Mouse (Mus musculus): ENCODE measurements around the gene A4gnt. TPM values are rescaled to one million over a fixed set of nuclear protein-coding genes. Genes with fewer than 3 reads are reported as not detected.
A peak's percentile ranks its signal among the peaks of the same experiment; 100 is the strongest.

A4gnt gene
- not detected in 2 replicates for polyA plus RNA-seq (2014; fragmentation: Nextera tagmentation; extraction: Ambion mirVana)

DNA sequence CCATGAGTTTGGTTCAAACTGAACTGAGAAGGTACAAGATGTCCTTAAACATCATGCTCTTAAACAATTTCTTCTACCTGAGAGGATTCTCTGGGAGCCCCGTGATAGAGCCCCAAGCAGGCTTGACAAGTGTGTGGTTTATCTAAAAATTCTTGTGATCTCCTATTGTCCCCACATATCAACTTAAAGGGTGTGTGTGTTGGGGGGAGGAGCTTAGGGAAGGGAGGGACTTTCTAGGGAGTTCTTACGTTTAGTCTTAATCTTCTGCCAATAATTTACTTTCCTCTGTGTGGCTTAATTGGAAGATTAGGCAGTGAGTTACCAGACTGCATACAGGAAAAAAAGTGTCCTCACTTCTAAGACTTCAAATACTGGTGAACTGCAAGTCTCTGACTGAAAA lies at the start of gene A4gnt:
Gene A4gnt (plus strand): TSS at position 301 of the 400 bp plus-strand sequence.
- WGBS, result 55% methylated on average over 2 of the region's 2 CpGs
- Histone ChIP-seq H3K36me3 (replicated peaks; ENCODE audit: control insufficient read depth, insufficient read depth, low read depth, low read length) (no peaks in the 10 kb centered on the region), H3K4me3 (ENCODE audit: low read depth, low read length) (no peak within 1 kb of the TSS), H3K9me3 (replicated peaks; ENCODE audit: control insufficient read depth, low read length) (no peaks in the 10 kb centered on the region), H3K4me2 (ENCODE audit: low read depth, low read length) (no peak within 1 kb of the TSS), H3K27me3 (ENCODE audit: control insufficient read depth, insufficient read depth, low read length) (no peaks in the 10 kb centered on the region), H3K27ac (replicated peaks; ENCODE audit: low read depth, low read length) (no peak within 1 kb of the TSS), H3K4me1 (ENCODE audit: control insufficient read depth, insufficient read depth, low read length) (no peaks in the 10 kb centered on the region), H3K9ac (replicated peaks; ENCODE audit: low read length) (no peak within 1 kb of the TSS)
- ATAC-seq (replicated peaks; ENCODE audit: insufficient number of reproducible peaks, low FRiP score, low TSS enrichment, low read depth) (no peak), DNase-seq (ENCODE audit: low spot score) (no peak)

DNA sequence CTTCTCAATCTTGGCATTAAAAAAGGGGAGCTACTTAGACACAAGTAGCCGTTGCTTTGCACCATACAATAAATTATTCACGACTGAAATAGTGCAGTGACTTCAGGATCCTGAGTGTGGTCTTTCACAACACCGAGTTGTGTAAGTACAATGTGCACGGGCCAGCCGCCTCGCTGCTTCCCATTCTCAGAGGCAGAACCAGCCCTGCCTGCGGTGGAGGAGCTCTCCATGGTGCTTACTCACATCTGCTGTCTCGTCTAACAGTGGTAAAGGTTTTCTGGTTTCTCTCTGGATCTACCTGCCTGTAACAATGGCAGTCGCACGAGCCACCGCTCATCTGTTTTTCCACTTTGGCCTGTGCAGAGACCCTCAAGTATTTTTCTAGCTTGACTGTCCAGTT lies 48.6 kb upstream of the A4gnt start:
- peak; percentile 74 for DNase-seq (ENCODE audit: low spot score)
- Histone ChIP-seq H3K27me3 (ENCODE audit: control insufficient read depth, insufficient read depth, low read length) (no peaks in the 10 kb centered on the region), H3K9me3 (replicated peaks; ENCODE audit: control insufficient read depth, low read length) (no peaks in the 10 kb centered on the region), H3K4me1 (ENCODE audit: control insufficient read depth, insufficient read depth, low read length) (no peaks in the 10 kb centered on the region), H3K4me3 (ENCODE audit: low read depth, low read length) (no peak overlapping the region), H3K4me2 (ENCODE audit: low read depth, low read length) (no peak overlapping the region), H3K27ac (replicated peaks; ENCODE audit: low read depth, low read length) (no peak overlapping the region), H3K9ac (replicated peaks; ENCODE audit: low read length) (no peak overlapping the region), H3K36me3 (replicated peaks; ENCODE audit: control insufficient read depth, insufficient read depth, low read depth, low read length) (no peaks in the 10 kb centered on the region)
- WGBS, result 28% methylated on average over 11 of the region's 11 CpGs
- ATAC-seq (replicated peaks; ENCODE audit: insufficient number of reproducible peaks, low FRiP score, low TSS enrichment, low read depth), result no peak

DNA sequence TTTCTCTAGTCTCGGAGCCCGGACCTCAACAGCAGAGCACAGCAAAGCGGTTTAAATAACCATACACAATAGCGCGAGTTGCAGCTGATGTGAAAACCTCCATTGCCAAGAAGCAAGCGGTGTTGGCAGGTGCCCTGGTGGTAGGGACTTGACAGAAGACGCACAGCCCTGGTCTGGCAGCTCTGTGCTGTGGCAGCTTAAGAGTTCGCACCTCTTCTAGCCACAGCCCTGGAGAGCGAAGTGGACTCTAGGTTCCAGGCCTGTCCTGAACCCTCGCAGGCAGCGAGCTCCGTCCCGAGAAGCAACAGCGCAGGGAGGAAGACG lies 44.3 kb upstream of the A4gnt start:
- H3K9ac ChIP-seq (replicated peaks; ENCODE audit: low read length), result peak overlapping the region; percentile 97
- ATAC-seq (replicated peaks; ENCODE audit: insufficient number of reproducible peaks, low FRiP score, low TSS enrichment, low read depth) (peak; percentile 74), DNase-seq (ENCODE audit: low spot score) (peak; percentile 8)
- H3K36me3 ChIP-seq (replicated peaks; ENCODE audit: control insufficient read depth, insufficient read depth, low read depth, low read length), result no peaks in the 10 kb centered on the region
- peak overlapping the region; percentile 98 for H3K4me3 ChIP-seq (ENCODE audit: low read depth, low read length)
- no peaks in the 10 kb centered on the region for H3K27me3 ChIP-seq (ENCODE audit: control insufficient read depth, insufficient read depth, low read length)
- peak overlapping the region; percentile 91 for H3K27ac ChIP-seq (replicated peaks; ENCODE audit: low read depth, low read length)
- 1% methylated on average over 15 of the region's 15 CpGs for WGBS
- peak overlapping the region; percentile 87 for H3K4me2 ChIP-seq (ENCODE audit: low read depth, low read length)
- no peaks in the 10 kb centered on the region for H3K9me3 ChIP-seq (replicated peaks; ENCODE audit: control insufficient read depth, low read length)
- no peaks in the 10 kb centered on the region for H3K4me1 ChIP-seq (ENCODE audit: control insufficient read depth, insufficient read depth, low read length)

DNA sequence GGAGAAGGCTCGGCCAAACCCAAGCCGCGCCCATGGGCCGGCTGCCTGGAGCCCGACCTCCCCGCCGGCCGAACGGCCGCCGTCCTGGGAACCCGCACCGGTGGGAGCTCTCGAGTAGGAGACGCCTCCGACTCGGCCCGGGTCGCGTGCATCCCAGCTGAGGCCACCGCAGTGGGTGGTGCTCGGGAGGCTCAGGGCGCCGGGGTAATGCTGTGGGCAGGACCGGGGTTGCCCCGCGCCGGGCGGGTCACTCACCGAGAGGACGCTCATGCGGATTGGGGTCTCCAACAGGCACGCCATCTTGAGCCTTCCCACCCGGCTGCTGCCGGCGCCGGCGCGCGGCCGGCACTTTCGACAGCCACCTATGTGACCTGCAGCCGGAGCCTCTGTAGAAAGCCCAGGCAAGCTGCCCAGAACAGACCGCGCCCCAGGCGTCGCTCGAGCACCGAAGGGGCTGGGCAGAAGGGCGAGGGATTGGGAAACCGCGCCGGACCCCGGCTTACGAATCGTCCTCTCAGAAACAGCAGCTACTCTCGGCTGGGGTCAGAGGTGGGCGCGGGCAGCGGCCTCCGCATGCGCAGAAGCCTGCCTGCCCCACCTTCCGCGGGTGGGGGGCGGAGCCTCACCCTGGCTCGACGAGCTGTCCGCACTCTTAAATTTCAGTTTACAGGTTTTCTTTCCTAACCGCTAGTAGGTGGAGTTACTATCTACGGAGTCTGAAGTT lies 43.8 kb upstream of the A4gnt start, which contains the start of gene Armc8:
Gene Armc8 (minus strand): TSS at position 553 of the 724 bp plus-strand sequence.
- H3K27ac ChIP-seq (replicated peaks; ENCODE audit: low read depth, low read length), result peak within 1 kb of the TSS; percentile 91
- peak within 1 kb of the TSS; percentile 87 for H3K4me2 ChIP-seq (ENCODE audit: low read depth, low read length)
- H3K27me3 ChIP-seq (ENCODE audit: control insufficient read depth, insufficient read depth, low read length), result no peaks in the 10 kb centered on the region
- peak within 1 kb of the TSS; percentile 98 for H3K4me3 ChIP-seq (ENCODE audit: low read depth, low read length)
- DNase-seq (ENCODE audit: low spot score), result peak; percentile 92
- ATAC-seq (replicated peaks; ENCODE audit: insufficient number of reproducible peaks, low FRiP score, low TSS enrichment, low read depth), result peak; percentile 91
- under 1% methylated on average over 66 of the region's 70 CpGs for WGBS
- H3K9ac ChIP-seq (replicated peaks; ENCODE audit: low read length), result peak within 1 kb of the TSS; percentile 97
- H3K4me1 ChIP-seq (ENCODE audit: control insufficient read depth, insufficient read depth, low read length), result no peaks in the 10 kb centered on the region
- H3K36me3 ChIP-seq (replicated peaks; ENCODE audit: control insufficient read depth, insufficient read depth, low read depth, low read length), result no peaks in the 10 kb centered on the region
- H3K9me3 ChIP-seq (replicated peaks; ENCODE audit: control insufficient read depth, low read length), result no peaks in the 10 kb centered on the region

DNA sequence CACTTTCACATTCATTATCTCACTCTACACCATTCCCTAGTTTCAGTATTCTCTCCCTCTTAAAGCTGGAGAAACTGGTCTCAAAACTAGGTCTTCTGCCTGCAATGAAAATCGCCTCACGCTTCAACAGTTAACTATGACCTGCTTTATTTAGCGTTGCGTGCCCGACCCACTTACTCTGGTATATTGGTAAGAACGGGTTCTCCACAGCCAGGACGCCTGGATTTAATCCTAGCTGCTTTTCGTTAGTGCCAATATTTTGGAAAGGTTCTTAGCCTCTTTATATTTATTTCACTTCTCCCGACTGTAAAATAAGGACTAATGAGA lies 43.3 kb upstream of the A4gnt start:
- H3K27ac ChIP-seq (replicated peaks; ENCODE audit: low read depth, low read length), result peak overlapping the region; percentile 91
- 2% methylated on average over 9 of the region's 9 CpGs for WGBS
- H3K9me3 ChIP-seq (replicated peaks; ENCODE audit: control insufficient read depth, low read length), result no peaks in the 10 kb centered on the region
- H3K4me3 ChIP-seq (ENCODE audit: low read depth, low read length), result peak overlapping the region; percentile 98
- H3K27me3 ChIP-seq (ENCODE audit: control insufficient read depth, insufficient read depth, low read length), result no peaks in the 10 kb centered on the region
- no peaks in the 10 kb centered on the region for H3K4me1 ChIP-seq (ENCODE audit: control insufficient read depth, insufficient read depth, low read length)
- no peaks in the 10 kb centered on the region for H3K36me3 ChIP-seq (replicated peaks; ENCODE audit: control insufficient read depth, insufficient read depth, low read depth, low read length)
- DNase-seq (ENCODE audit: low spot score), result no peak
- ATAC-seq (replicated peaks; ENCODE audit: insufficient number of reproducible peaks, low FRiP score, low TSS enrichment, low read depth), result no peak
- peak overlapping the region; percentile 97 for H3K9ac ChIP-seq (replicated peaks; ENCODE audit: low read length)
- peak overlapping the region; percentile 87 for H3K4me2 ChIP-seq (ENCODE audit: low read depth, low read length)

DNA sequence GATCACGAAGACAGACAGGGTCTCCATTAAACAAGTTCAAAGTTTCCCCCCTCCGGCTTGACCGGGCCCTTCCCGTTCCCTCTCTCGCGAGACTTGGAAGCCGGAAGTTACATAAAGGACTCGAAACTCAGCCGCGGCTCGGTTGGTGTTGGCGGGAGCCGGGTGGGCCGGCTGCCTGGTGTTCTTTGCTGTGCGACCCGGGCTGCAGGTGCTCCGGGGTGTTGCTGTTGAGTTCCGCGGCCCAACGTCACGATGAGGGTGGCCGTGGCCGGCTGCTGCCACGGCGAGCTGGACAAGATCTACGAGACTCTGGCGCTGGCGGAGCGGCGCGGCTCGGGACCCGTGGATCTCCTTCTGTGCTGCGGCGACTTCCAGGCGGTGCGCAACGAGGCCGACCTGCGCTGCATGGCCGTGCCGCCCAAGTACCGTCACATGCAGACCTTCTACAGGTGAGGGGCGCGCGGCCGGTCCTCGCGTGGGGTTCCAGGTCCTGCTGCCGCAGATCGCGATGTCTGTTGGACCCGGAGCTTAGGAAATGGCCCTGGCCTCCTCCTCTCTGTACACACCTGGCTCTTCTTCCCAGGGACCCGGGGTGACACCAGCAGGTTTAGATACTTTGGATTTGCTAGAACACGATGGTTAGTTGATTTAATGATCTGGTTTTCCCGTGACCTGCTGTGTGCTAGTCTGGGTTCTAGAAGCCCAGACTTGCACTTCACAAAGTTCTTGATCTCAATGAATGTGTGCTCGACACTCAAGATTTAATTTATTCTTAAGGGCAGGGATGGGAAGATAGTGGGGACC lies 36.4 kb upstream of the A4gnt start, which contains the start of gene Dbr1:
Gene Dbr1 (plus strand): TSS at position 123 of the 804 bp plus-strand sequence.
- peak within 1 kb of the TSS; percentile 74 for H3K4me2 ChIP-seq (ENCODE audit: low read depth, low read length)
- peak within 1 kb of the TSS; percentile 96 for H3K9ac ChIP-seq (replicated peaks; ENCODE audit: low read length)
- H3K9me3 ChIP-seq (replicated peaks; ENCODE audit: control insufficient read depth, low read length), result no peaks in the 10 kb centered on the region
- under 1% methylated on average over 57 of the region's 57 CpGs for WGBS
- no peaks in the 10 kb centered on the region for H3K27me3 ChIP-seq (ENCODE audit: control insufficient read depth, insufficient read depth, low read length)
- no peaks in the 10 kb centered on the region for H3K4me1 ChIP-seq (ENCODE audit: control insufficient read depth, insufficient read depth, low read length)
- peak within 1 kb of the TSS; percentile 59 for H3K27ac ChIP-seq (replicated peaks; ENCODE audit: low read depth, low read length)
- no peaks in the 10 kb centered on the region; the same call in 1 of the 2 replicates for H3K36me3 ChIP-seq (replicated peaks; ENCODE audit: control insufficient read depth, insufficient read depth, low read depth, low read length)
- DNase-seq (ENCODE audit: low spot score), result peak; percentile 97
- peak within 1 kb of the TSS; percentile 94 for H3K4me3 ChIP-seq (ENCODE audit: low read depth, low read length)
- ATAC-seq (replicated peaks; ENCODE audit: insufficient number of reproducible peaks, low FRiP score, low TSS enrichment, low read depth), result peak; percentile 89

DNA sequence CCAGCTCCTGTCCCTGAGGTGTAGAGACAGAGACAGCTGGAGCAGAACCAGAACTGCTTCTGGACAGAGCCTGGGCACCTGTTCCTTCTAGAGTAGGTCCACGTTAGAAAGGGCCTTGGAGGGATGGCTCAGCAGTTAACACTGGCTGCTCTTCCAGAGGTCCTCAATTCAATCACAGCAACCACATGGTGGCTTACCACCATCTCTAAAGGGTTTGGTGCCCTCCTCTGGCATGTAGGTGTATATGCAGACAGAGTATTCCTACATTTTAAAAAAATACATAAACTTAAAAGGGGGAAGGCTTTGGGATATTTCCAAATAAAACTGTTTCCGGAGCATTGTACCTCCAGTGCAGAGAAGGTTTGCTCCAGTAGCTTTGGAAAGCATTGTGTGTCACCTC lies 31.6 kb upstream of the A4gnt start:
- Histone ChIP-seq H3K4me2 (ENCODE audit: low read depth, low read length) (no peak overlapping the region), H3K27ac (replicated peaks; ENCODE audit: low read depth, low read length) (no peak overlapping the region), H3K27me3 (ENCODE audit: control insufficient read depth, insufficient read depth, low read length) (no peaks in the 10 kb centered on the region), H3K9ac (replicated peaks; ENCODE audit: low read length) (no peak overlapping the region), H3K36me3 (replicated peaks; ENCODE audit: control insufficient read depth, insufficient read depth, low read depth, low read length) (peaks cover 6% of the 10 kb centered on the region), H3K9me3 (replicated peaks; ENCODE audit: control insufficient read depth, low read length) (no peaks in the 10 kb centered on the region), H3K4me1 (ENCODE audit: control insufficient read depth, insufficient read depth, low read length) (no peaks in the 10 kb centered on the region), H3K4me3 (ENCODE audit: low read depth, low read length) (no peak overlapping the region)
- ATAC-seq (replicated peaks; ENCODE audit: insufficient number of reproducible peaks, low FRiP score, low TSS enrichment, low read depth) (no peak), DNase-seq (ENCODE audit: low spot score) (peak; percentile 66)
- WGBS, result 56% methylated on average over 2 of the region's 2 CpGs

All from embryonic facial prominence, embryonic 11.5 days (tissue).